8 mouse cellular contexts compared by ENCODE assay signal in genomic region chr9:78520780-78521601, GRCm38 (mm10). TPM values are rescaled to one million over a fixed set of nuclear protein-coding genes. Genes with fewer than 3 reads are reported as not detected.
A peak's percentile ranks its signal among the peaks of the same experiment; 100 is the strongest.
DNase-seq lines count a peak whose midpoint lies in the region; ATAC-seq lines count a peak whose summit lies in the region.

No protein-coding gene starts in this region.

- H3K4me2 ChIP-seq in forebrain, embryonic 12.5 days = peak overlapping the region; percentile 65
- peak overlapping the region; percentile 78 for H3K4me2 ChIP-seq in hindbrain, embryonic 13.5 days

- H3K9ac ChIP-seq in forebrain, embryonic 12.5 days = peak overlapping the region; percentile 71
- peak overlapping the region; percentile 77 for H3K9ac ChIP-seq in hindbrain, embryonic 13.5 days

- H3K36me3 ChIP-seq in forebrain, embryonic 12.5 days (replicated peaks) = peaks cover 18% of the 10 kb centered on the region
- no peaks in the 10 kb centered on the region for H3K36me3 ChIP-seq in hindbrain, embryonic 13.5 days

- peak; percentile 12 for DNase-seq in T-cell, adult 2 months (ENCODE audit: low spot score)
- peak; percentile 17 to 33 for DNase-seq in layer of hippocampus, postnatal 25 days (ENCODE audit: extremely low spot score in 1 of 2, low spot score in 1 of 2)
- peak; percentile 49 for DNase-seq in lung, postnatal 14 days
- DNase-seq in retina, embryonic 14.5 days (ENCODE audit: low spot score) = peak; percentile 67
- DNase-seq in gastrocnemius, postnatal 25 days = no peak

- no peaks in the 10 kb centered on the region for H3K9me3 ChIP-seq in forebrain, embryonic 12.5 days
- H3K9me3 ChIP-seq in hindbrain, embryonic 13.5 days = no peaks in the 10 kb centered on the region

- peak; percentile 75 for ATAC-seq in forebrain, embryonic 12.5 days (ENCODE audit: low FRiP score)
- peak; percentile 80 for ATAC-seq in hindbrain, embryonic 13.5 days (ENCODE audit: low FRiP score)

- peaks cover 9% of the 10 kb centered on the region for H3K4me1 ChIP-seq in brown adipose tissue, adult 24 weeks (ENCODE audit: control insufficient read depth, insufficient read depth, insufficient read length, low read length)
- H3K4me1 ChIP-seq in forebrain, embryonic 12.5 days = peaks cover 15% of the 10 kb centered on the region
- peaks cover 20% of the 10 kb centered on the region for H3K4me1 ChIP-seq in hindbrain, embryonic 13.5 days (replicated peaks)

- peak overlapping the region; percentile 46 for H3K4me3 ChIP-seq in brown adipose tissue, adult 24 weeks (ENCODE audit: insufficient read depth, low read depth, low read length)
- peak overlapping the region; percentile 58 for H3K4me3 ChIP-seq in forebrain, embryonic 12.5 days (replicated peaks)
- H3K4me3 ChIP-seq in hindbrain, embryonic 13.5 days = peak overlapping the region; percentile 47

- no peaks in the 10 kb centered on the region for H3K27me3 ChIP-seq in forebrain, embryonic 12.5 days
- H3K27me3 ChIP-seq in hindbrain, embryonic 13.5 days = no peaks in the 10 kb centered on the region

- 1% methylated on average over 40 of the region's 40 CpGs for WGBS in forebrain, embryonic 12.5 days
- WGBS in hindbrain, embryonic 13.5 days = 2% methylated on average over 40 of the region's 40 CpGs

- no peak overlapping the region for H3K27ac ChIP-seq in brown adipose tissue, adult 24 weeks (replicated peaks; ENCODE audit: low read depth, low read length)
- peak overlapping the region; percentile 93 for H3K27ac ChIP-seq in forebrain, embryonic 12.5 days
- peak overlapping the region; percentile 86 for H3K27ac ChIP-seq in hindbrain, embryonic 13.5 days

RNA-seq across cellular contexts. Expression of gene Eef1a1, which starts 32.0 kb away (rescaled TPM):
- 3,256 and 3,366 TPM in 2 replicates for polyA plus RNA-seq in brown adipose tissue, adult 24 weeks (2012; ENCODE audit: insufficient read depth, insufficient read length, missing spikeins)
- 3,508 and 3,592 TPM in 2 replicates for polyA plus RNA-seq in forebrain, embryonic 12.5 days (2016; fragmentation: Nextera tagmentation; extraction: Ambion mirVana)
- polyA plus RNA-seq in hindbrain, embryonic 13.5 days (2015; fragmentation: Nextera tagmentation; extraction: Ambion mirVana) = 3,538 and 3,562 TPM in 2 replicates
- 1,000 to 10,000 TPM; 3,010 to 3,306 TPM for total RNA-seq in layer of hippocampus, postnatal 25 days (2021)
- 100 to 1,000 TPM; 488 to 752 TPM for total RNA-seq in gastrocnemius, postnatal 25 days (2021)
